Mouse (Mus musculus) cerebellum, adult 2 months (tissue): ENCODE results near the gene Zic2. TPM values are rescaled to one million over a fixed set of nuclear protein-coding genes. Genes with fewer than 3 reads are reported as not detected.
A peak's percentile ranks its signal among the peaks of the same experiment; 100 is the strongest.

ENCODE experiments used
- DNase-seq, 2 experiments: peaks; one replicate each; pipeline ENCODE4 v3.0.0; 2021
- H3K27ac ChIP-seq: fragments of 200-500 bp; 2 replicates; pipeline ENCODE4 v1.5.1; 2012; ENCODE audit warnings: low read length, control low read depth, inconsistent platforms; ENCODE audit not compliant: insufficient read depth
- H3K27me3 ChIP-seq: fragments of 200-500 bp; 2 replicates; pipeline ENCODE4 v1.6.1; 2012; ENCODE audit warnings: inconsistent platforms, mild to moderate bottlenecking, low read length, moderate library complexity; ENCODE audit not compliant: control insufficient read depth, insufficient read depth
- H3K4me1 ChIP-seq: fragments of 200-500 bp; 2 replicates; pipeline ENCODE4 v1.6.1; 2011; ENCODE audit warnings: low read length; ENCODE audit not compliant: control insufficient read depth, insufficient read depth
- H3K4me3 ChIP-seq: fragments of 200-500 bp; replicated peaks from 2 replicates; pipeline ENCODE3; 2011; ENCODE audit warnings: mild to moderate bottlenecking, low read depth, low read length, control low read depth; ENCODE audit not compliant: insufficient read depth
- CTCF ChIP-seq: fragments of 200-500 bp; IDR thresholded peaks from 2 replicates; pipeline ENCODE4 v1.5.1; 2011; ENCODE audit warnings: low read depth, mild to moderate bottlenecking, control low read depth, low read length, moderate library complexity, borderline replicate concordance; ENCODE audit not compliant: insufficient read depth
- POLR2A ChIP-seq: fragments of 200-500 bp; IDR thresholded peaks from 2 replicates; pipeline ENCODE4 v1.6.1; 2011; ENCODE audit warnings: low read length, control low read depth, borderline replicate concordance; ENCODE audit not compliant: insufficient read depth
- WGBS: fragments of 180-500 bp; shearing (Covaris S2); methylation state at CpG from one replicate; pipeline ENCODE4 v1.1.7; 2018; 5-methylcytosine and 5-hydroxymethylcytosine counted together
- polyA plus RNA-seq: library from polyadenylated mRNA; depleted of rRNA; stranded (reverse); fragments of >200 nt; gene quantifications from 2 replicates; pipeline ENCODE4 v1.2.3, GENCODE M21; 2012; rRNA removed

Zic2 gene
- polyA plus RNA-seq = 157 and 186 TPM in 2 replicates

GRCm38 (mm10) chr14:122474891-122475556, at the start of gene Zic2:
Zic2 (plus strand) TSS chr14:122475435.
- peaks cover 2% of the 10 kb centered on the region; the same call in 1 of the 2 replicates for H3K4me1 ChIP-seq
- no peaks in the 10 kb centered on the region for H3K27me3 ChIP-seq
- WGBS = under 1% methylated on average over 47 of the region's 73 CpGs
- H3K27ac ChIP-seq = peak within 1 kb of the TSS; percentile 99
- DNase-seq = peak; percentile 97
- TF ChIP-seq CTCF (no peak), POLR2A (peak; percentile 83)
- H3K4me3 ChIP-seq = peak within 1 kb of the TSS; percentile 98

- DNase-seq = no peak
- H3K27me3 ChIP-seq = no peaks in the 10 kb centered on the region
- no peaks in the 10 kb centered on the region for H3K4me1 ChIP-seq
- WGBS = 56% methylated on average over 10 of the region's 10 CpGs
- no peak for TF ChIP-seq POLR2A
- no peak for TF ChIP-seq CTCF
- H3K27ac ChIP-seq = no peak overlapping the region
- H3K4me3 ChIP-seq = no peak overlapping the region
These were observed 48.6 kb upstream of the Zic2 start for GRCm38 (mm10) chr14:122426529-122427203.

- no peak overlapping the region for H3K4me3 ChIP-seq
- no peak for DNase-seq
- WGBS = 55% methylated on average over 8 of the region's 8 CpGs
- H3K4me1 ChIP-seq = no peaks in the 10 kb centered on the region
- no peak overlapping the region for H3K27ac ChIP-seq
- no peak for TF ChIP-seq CTCF
- no peak for TF ChIP-seq POLR2A
- no peaks in the 10 kb centered on the region for H3K27me3 ChIP-seq
These were observed 48.1 kb upstream of the Zic2 start for GRCm38 (mm10) chr14:122427204-122427560.

DNA sequence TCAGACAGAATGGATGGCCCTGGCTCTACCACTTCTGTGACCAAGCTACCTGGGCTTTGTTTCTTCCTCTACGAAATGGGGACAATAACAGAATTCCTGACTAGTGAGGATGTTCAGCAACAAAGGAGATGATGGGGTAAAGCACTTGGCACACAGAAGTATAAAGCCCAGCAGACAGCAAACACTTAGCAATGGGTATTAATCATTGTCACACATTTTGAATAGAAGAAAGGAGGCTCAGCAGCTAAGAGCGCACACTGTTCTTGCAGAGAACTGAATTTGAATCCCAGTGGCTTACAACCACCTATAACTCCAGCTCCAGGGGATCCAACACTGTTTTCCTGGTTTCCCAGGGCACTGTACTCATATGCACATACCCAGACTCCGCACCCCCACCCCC, 47.6 kb upstream of the Zic2 start:
- Histone ChIP-seq H3K27ac (no peak overlapping the region), H3K4me3 (no peak overlapping the region), H3K4me1 (no peaks in the 10 kb centered on the region), H3K27me3 (no peaks in the 10 kb centered on the region)
- DNase-seq = no peak
- WGBS = 89% methylated on average over 3 of the region's 3 CpGs
- TF ChIP-seq CTCF (no peak), POLR2A (no peak)

- Histone ChIP-seq H3K27ac (no peak overlapping the region), H3K27me3 (no peaks in the 10 kb centered on the region), H3K4me1 (peaks cover 5% of the 10 kb centered on the region; the same call in 1 of the 2 replicates), H3K4me3 (no peak overlapping the region)
- no peak for TF ChIP-seq CTCF
- no peak for TF ChIP-seq POLR2A
- WGBS = 71% methylated on average over 3 of the region's 3 CpGs
- DNase-seq = no peak
These were observed 42.7 kb upstream of the Zic2 start for GRCm38 (mm10) chr14:122432558-122432957.

- no peak for TF ChIP-seq POLR2A
- no peak for TF ChIP-seq CTCF
- WGBS = 94% methylated on average over 10 of the region's 10 CpGs
- H3K4me1 ChIP-seq = peaks cover 5% of the 10 kb centered on the region; the same call in 1 of the 2 replicates
These were observed 41.2 kb upstream of the Zic2 start for GRCm38 (mm10) chr14:122434039-122434438.

DNA sequence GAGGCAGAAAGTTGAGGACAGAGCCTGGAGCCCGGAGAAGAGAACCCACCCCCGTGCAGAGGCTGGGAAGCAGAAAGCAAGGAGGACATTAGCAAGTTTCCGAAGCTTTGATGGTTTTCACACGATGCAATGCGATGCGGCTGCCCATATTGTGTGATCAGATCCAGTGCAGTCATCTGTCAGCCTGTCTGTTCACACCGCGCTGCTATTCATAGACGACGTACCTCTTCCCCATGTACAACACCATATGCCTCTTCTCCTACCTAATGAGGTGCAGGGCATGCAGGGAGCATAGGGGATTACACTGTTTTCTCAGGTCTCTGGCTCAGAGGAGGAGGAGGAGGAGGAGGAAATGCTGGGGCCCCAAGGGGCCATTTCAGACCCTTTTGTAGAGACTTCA, 38.4 kb upstream of the Zic2 start:
- H3K27me3 ChIP-seq = no peaks in the 10 kb centered on the region

More at GRCm38 (mm10) chr14:122434039-122434438, 41.2 kb upstream of the Zic2 start:
- no peak overlapping the region for H3K4me3 ChIP-seq
- DNase-seq = no peak
- no peak overlapping the region for H3K27ac ChIP-seq
- H3K27me3 ChIP-seq = no peaks in the 10 kb centered on the region

GRCm38 (mm10) chr14:122449601-122450495, 25.4 kb upstream of the Zic2 start:
- H3K27me3 ChIP-seq = no peaks in the 10 kb centered on the region
- H3K4me1 ChIP-seq = peaks cover 18% of the 10 kb centered on the region
- H3K4me3 ChIP-seq = peak overlapping the region; percentile 57
- H3K27ac ChIP-seq = peak overlapping the region; percentile 84
- 10% methylated on average over 29 of the region's 29 CpGs for WGBS
- DNase-seq = peak; percentile 44 to 63
- TF ChIP-seq CTCF (no peak), POLR2A (no peak)

More for the DNA sequence above, 38.4 kb upstream of the Zic2 start:
- WGBS = 56% methylated on average over 10 of the region's 10 CpGs
- Histone ChIP-seq H3K4me3 (no peak overlapping the region), H3K27ac (no peak overlapping the region), H3K4me1 (peaks cover 5% of the 10 kb centered on the region; the same call in 1 of the 2 replicates)
- no peak for DNase-seq
- no peak for TF ChIP-seq POLR2A
- TF ChIP-seq CTCF = no peak
